In the genomic region with DNA sequence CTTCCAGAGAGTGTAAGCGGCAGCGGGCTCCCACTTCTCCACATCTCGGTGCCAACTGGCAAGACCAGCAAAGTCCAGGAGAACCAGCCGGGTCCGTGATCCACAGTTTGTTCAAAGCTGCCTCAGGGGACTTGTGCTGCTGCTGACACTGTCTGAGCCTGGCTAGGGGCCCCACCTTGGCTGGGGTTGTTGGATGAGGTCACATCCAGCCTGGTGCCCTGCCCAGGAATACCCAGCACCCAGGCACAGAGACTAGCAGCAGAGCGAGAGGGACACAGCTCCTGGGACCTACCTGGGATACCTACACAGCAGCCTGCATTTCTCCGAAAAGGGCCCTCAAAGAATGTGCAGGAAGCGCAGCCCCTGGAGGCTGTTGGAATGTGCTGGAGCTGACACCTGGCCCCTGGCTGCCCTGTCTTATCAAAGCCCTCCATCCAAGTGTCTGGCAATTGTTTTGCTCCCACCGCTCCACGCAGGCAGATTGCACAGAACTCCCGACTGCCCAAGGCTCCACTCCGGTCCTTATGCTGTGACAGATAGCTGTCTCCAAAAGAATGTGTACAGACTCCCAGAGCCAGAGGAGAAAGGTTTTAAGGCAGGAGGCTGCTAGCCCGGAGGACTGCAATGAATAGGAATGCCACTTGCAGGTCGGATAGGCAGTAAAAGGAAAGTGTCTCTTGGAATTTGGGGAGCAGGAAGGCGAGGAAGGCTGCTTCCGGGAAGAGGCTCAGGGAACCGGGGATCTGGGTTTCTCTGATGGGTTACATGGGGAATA, we compare ENCODE assay signal across 8 mouse cellular contexts. TPM values are rescaled to one million over a fixed set of nuclear protein-coding genes. Genes with fewer than 3 reads are reported as not detected.
A peak's percentile ranks its signal among the peaks of the same experiment; 100 is the strongest.
DNase-seq lines count a peak whose midpoint lies in the region; ATAC-seq and TF ChIP-seq lines count a peak whose summit lies in the region.

No protein-coding gene starts in this region.

- 0 out of 2 replicates have a peak overlapping the region, but pooled peaks have one; percentile 19 for H3K27ac ChIP-seq in forebrain, embryonic 12.5 days
- no peak overlapping the region for H3K27ac ChIP-seq in kidney, embryonic 14.5 days (ENCODE audit: low read depth, low read length)

- no peaks in the 10 kb centered on the region for H3K9me3 ChIP-seq in E14TG2a.4 (ENCODE audit: low read length)
- H3K9me3 ChIP-seq in forebrain, embryonic 12.5 days = no peaks in the 10 kb centered on the region
- no peaks in the 10 kb centered on the region for H3K9me3 ChIP-seq in kidney, embryonic 14.5 days (ENCODE audit: control insufficient read depth, low read length)

- WGBS in forebrain, embryonic 12.5 days = 20% methylated on average over 17 of the region's 17 CpGs
- WGBS in kidney, embryonic 14.5 days = 16% methylated on average over 17 of the region's 17 CpGs

- peaks cover 26% of the 10 kb centered on the region for H3K27me3 ChIP-seq in E14TG2a.4 (ENCODE audit: insufficient read depth, low read length)
- H3K27me3 ChIP-seq in forebrain, embryonic 12.5 days = peaks cover 29% of the 10 kb centered on the region
- no peaks in the 10 kb centered on the region for H3K27me3 ChIP-seq in kidney, embryonic 14.5 days (ENCODE audit: control insufficient read depth, insufficient read depth, low read length)

- peak; percentile 59 for DNase-seq in 3134 (ENCODE audit: extremely low read depth, insufficient read length, low spot score)
- peak; percentile 36 for DNase-seq in lung, postnatal 25 days (ENCODE audit: low spot score)
- DNase-seq in B cell, adult 2 months = no peak
- DNase-seq in thymus, postnatal 14 days = no peak
- DNase-seq in frontal cortex, postnatal 10 days (ENCODE audit: low spot score in 2 of 2) = no peak

- no peaks in the 10 kb centered on the region for H3K36me3 ChIP-seq in E14TG2a.4 (ENCODE audit: insufficient read depth, low read length)
- no peaks in the 10 kb centered on the region for H3K36me3 ChIP-seq in forebrain, embryonic 12.5 days (replicated peaks)
- H3K36me3 ChIP-seq in kidney, embryonic 14.5 days (ENCODE audit: control insufficient read depth, insufficient read depth, low read length) = no peaks in the 10 kb centered on the region

- H3K9ac ChIP-seq in forebrain, embryonic 12.5 days = peak overlapping the region; percentile 61; the same call in 1 of the 2 replicates
- H3K9ac ChIP-seq in kidney, embryonic 14.5 days (ENCODE audit: low read depth, low read length) = peak overlapping the region; percentile 72

- no peak for TF ChIP-seq CTCF in E14TG2a.4 (conservative IDR thresholded peaks at IDR 0.05; ENCODE audit: low read length)

- H3K4me3 ChIP-seq in E14TG2a.4 (replicated peaks; ENCODE audit: low read length) = peak overlapping the region; percentile 81
- H3K4me3 ChIP-seq in forebrain, embryonic 12.5 days (replicated peaks) = peak overlapping the region; percentile 60
- H3K4me3 ChIP-seq in kidney, embryonic 14.5 days (ENCODE audit: low read length) = peak overlapping the region; percentile 60

- H3K4me2 ChIP-seq in forebrain, embryonic 12.5 days = peak overlapping the region; percentile 97
- peak overlapping the region; percentile 81 for H3K4me2 ChIP-seq in kidney, embryonic 14.5 days (replicated peaks; ENCODE audit: low read depth, low read length)

- no peak for ATAC-seq in forebrain, embryonic 12.5 days (ENCODE audit: low FRiP score)
- no peak for ATAC-seq in kidney, embryonic 14.5 days (ENCODE audit: low FRiP score, low TSS enrichment)

- H3K4me1 ChIP-seq in E14TG2a.4 (replicated peaks; ENCODE audit: low read depth, low read length) = peaks cover 43% of the 10 kb centered on the region
- peaks cover 50% of the 10 kb centered on the region for H3K4me1 ChIP-seq in forebrain, embryonic 12.5 days
- peaks cover 26% of the 10 kb centered on the region; the same call in 1 of the 2 replicates for H3K4me1 ChIP-seq in kidney, embryonic 14.5 days (ENCODE audit: control insufficient read depth, insufficient read depth, low read length)

RNA-seq across cellular contexts. Expression of a gene that starts 0.8 kb away (rescaled TPM):
- polyA plus RNA-seq in forebrain, embryonic 12.5 days (2016; fragmentation: Nextera tagmentation; extraction: Ambion mirVana) = 22.0 and 25.1 TPM in 2 replicates
- 14.6 and 20.6 TPM in 2 replicates for polyA plus RNA-seq in kidney, embryonic 14.5 days (2014; fragmentation: Nextera tagmentation; extraction: Ambion mirVana)

RNA-seq across cellular contexts. Expression of a gene that starts 18.0 kb away (rescaled TPM):
- polyA plus RNA-seq in forebrain, embryonic 12.5 days (2016; fragmentation: Nextera tagmentation; extraction: Ambion mirVana) = 144 and 147 TPM in 2 replicates
- 183 and 185 TPM in 2 replicates for polyA plus RNA-seq in kidney, embryonic 14.5 days (2014; fragmentation: Nextera tagmentation; extraction: Ambion mirVana)

RNA-seq across cellular contexts. Expression of a gene that starts 37.1 kb away (rescaled TPM):
- 170 and 179 TPM in 2 replicates for polyA plus RNA-seq in forebrain, embryonic 12.5 days (2016; fragmentation: Nextera tagmentation; extraction: Ambion mirVana)
- polyA plus RNA-seq in kidney, embryonic 14.5 days (2014; fragmentation: Nextera tagmentation; extraction: Ambion mirVana) = 101 and 102 TPM in 2 replicates

RNA-seq across cellular contexts. Expression of a gene that starts 37.2 kb away (rescaled TPM):
- 47.8 and 52.3 TPM in 2 replicates for polyA plus RNA-seq in forebrain, embryonic 12.5 days (2016; fragmentation: Nextera tagmentation; extraction: Ambion mirVana)
- 59.8 and 71.9 TPM in 2 replicates for polyA plus RNA-seq in kidney, embryonic 14.5 days (2014; fragmentation: Nextera tagmentation; extraction: Ambion mirVana)

RNA-seq across cellular contexts. Expression of a gene that starts 42.6 kb away (rescaled TPM):
- polyA plus RNA-seq in forebrain, embryonic 12.5 days (2016; fragmentation: Nextera tagmentation; extraction: Ambion mirVana) = 11.8 and 15.9 TPM in 2 replicates
- 24.2 and 29.4 TPM in 2 replicates for polyA plus RNA-seq in kidney, embryonic 14.5 days (2014; fragmentation: Nextera tagmentation; extraction: Ambion mirVana)

Comparison
In these comparisons a context has a peak if more than half of its experiments do, and no peak if none do; other contexts are left out.
1. DNase-seq: peak in 3134 (single experiment) and lung, postnatal 25 days (single experiment); none in B cell, adult 2 months (0 of 2), thymus, postnatal 14 days (single experiment) and frontal cortex, postnatal 10 days (0 of 2).
2. Peak in every context shown above with its lines, with median percentiles within 50 percentile points of each other: H3K4me3 ChIP-seq.